Comparison of ENCODE assay signal across 13 mouse cellular contexts in genomic region chr8:125808826-125809225, GRCm38 (mm10).
A peak's percentile ranks its signal among the peaks of the same experiment; 100 is the strongest.
DNase-seq lines count a peak whose midpoint lies in the region; ATAC-seq and TF ChIP-seq lines count a peak whose summit lies in the region.
"Had no signal": no experiment of that assay in that cellular context is flagged by ENCODE, and none has a peak within 500 bp of the region (broad histone marks: within the 10 kb centered on the region; RNA-seq: fewer than 3 reads in every experiment).

No protein-coding gene starts in this region.

- ATAC-seq in heart, embryonic 13.5 days (ENCODE audit: extremely low read depth, insufficient number of reproducible peaks, low FRiP score, low TSS enrichment): no peak
- ATAC-seq: intestine, embryonic 15.5 days had no signal

- H3K4me1 ChIP-seq in heart, embryonic 13.5 days: peaks cover 14% of the 10 kb centered on the region
- no peaks in the 10 kb centered on the region for H3K4me1 ChIP-seq in kidney, adult 2 months (ENCODE audit: control insufficient read depth, insufficient read depth, low read length)
- H3K4me1 ChIP-seq: intestine, embryonic 15.5 days; midbrain, embryonic 12.5 days had no signal

- intact Hi-C loops in left cerebral cortex, postnatal 25 days (cut with DNase I): no loop called here

- DNase-seq in heart, adult 11 months: no peak
- peak; percentile 43 for DNase-seq in cerebellum, adult 11 months
- DNase-seq in frontal cortex, postnatal 10 days (ENCODE audit: low spot score in 2 of 2): peak; percentile 33 to 42
- peak; percentile 68 to 94 for DNase-seq in left cerebral cortex, postnatal 25 days (ENCODE audit: low spot score in 2 of 2)
- no peak for DNase-seq in thymus, postnatal 4 days
- no peak for DNase-seq in kidney, adult 2 months
- DNase-seq in urinary bladder, postnatal 25 days (ENCODE audit: low spot score): no peak

- no peak overlapping the region for H3K9ac ChIP-seq in heart, embryonic 13.5 days
- H3K9ac ChIP-seq: intestine, embryonic 15.5 days; midbrain, embryonic 12.5 days had no signal

- TF ChIP-seq CTCF in kidney, adult 2 months (conservative IDR thresholded peaks at IDR 0.05; ENCODE audit: insufficient read depth, insufficient read length, low read depth, low read length): no peak

- no peaks in the 10 kb centered on the region for H3K36me3 ChIP-seq in heart, embryonic 13.5 days
- no peaks in the 10 kb centered on the region for H3K36me3 ChIP-seq in kidney, adult 2 months (ENCODE audit: control insufficient read depth, insufficient read depth, low read length)
- H3K36me3 ChIP-seq: intestine, embryonic 15.5 days; midbrain, embryonic 12.5 days had no signal

- WGBS in heart, embryonic 13.5 days: 72% methylated on average over 6 of the region's 6 CpGs
- 77% methylated on average over 6 of the region's 6 CpGs for WGBS in kidney, adult 2 months

- H3K4me2 ChIP-seq in heart, embryonic 13.5 days: no peak overlapping the region
- H3K4me2 ChIP-seq: heart, embryonic 11.5 days; intestine, embryonic 15.5 days; midbrain, embryonic 12.5 days had no signal

- H3K27me3 ChIP-seq in heart, embryonic 13.5 days (replicated peaks): no peaks in the 10 kb centered on the region
- no peaks in the 10 kb centered on the region for H3K27me3 ChIP-seq in kidney, adult 2 months (replicated peaks; ENCODE audit: control insufficient read depth, insufficient read depth, low read length)
- H3K27me3 ChIP-seq: intestine, embryonic 15.5 days; midbrain, embryonic 12.5 days had no signal

- H3K9me3 ChIP-seq in heart, embryonic 13.5 days: no peaks in the 10 kb centered on the region; the same call in 1 of the 2 replicates
- H3K9me3 ChIP-seq: intestine, embryonic 15.5 days; midbrain, embryonic 12.5 days had no signal

- H3K4me3 ChIP-seq in heart, embryonic 13.5 days: no peak overlapping the region
- no peak overlapping the region for H3K4me3 ChIP-seq in kidney, adult 2 months (ENCODE audit: insufficient read depth, low read depth, low read length)
- H3K4me3 ChIP-seq: erythroblast, embryonic 14.5 days; intestine, embryonic 15.5 days; midbrain, embryonic 12.5 days had no signal

- TF ChIP-seq POLR2A in kidney, adult 2 months (IDR thresholded peaks at IDR 0.05; ENCODE audit: low read depth, low read length): no peak

- 0 out of 2 replicates have a peak overlapping the region, but pooled peaks have one; percentile 12 for H3K27ac ChIP-seq in heart, embryonic 13.5 days (replicated peaks)
- no peak overlapping the region for H3K27ac ChIP-seq in kidney, adult 2 months (ENCODE audit: insufficient read depth, low read depth, low read length)
- H3K27ac ChIP-seq: intestine, embryonic 15.5 days; midbrain, embryonic 12.5 days; stomach, postnatal 0 days had no signal

Comparison
In these comparisons a context has a peak if more than half of its experiments do, and no peak if none do; other contexts are left out.
1. DNase-seq: peak in cerebellum, adult 11 months (single experiment), frontal cortex, postnatal 10 days (2 of 2) and left cerebral cortex, postnatal 25 days (2 of 2); none in heart, adult 11 months (single experiment), thymus, postnatal 4 days (single experiment), kidney, adult 2 months (single experiment) and urinary bladder, postnatal 25 days (single experiment).